ENCODE assay signal across 13 mouse cellular contexts in genomic region chr9:32721081-32721480, GRCm38 (mm10).
A peak's percentile ranks its signal among the peaks of the same experiment; 100 is the strongest.
DNase-seq lines count a peak whose midpoint lies in the region; ATAC-seq and TF ChIP-seq lines count a peak whose summit lies in the region.
"Had no signal": no experiment of that assay in that cellular context is flagged by ENCODE, and none has a peak within 500 bp of the region (broad histone marks: within the 10 kb centered on the region; RNA-seq: fewer than 3 reads in every experiment).

No protein-coding gene starts in this region.

- DNase-seq in heart, embryonic 10.5 days (ENCODE audit: low spot score): no peak
- no peak for DNase-seq in heart, postnatal 4 days
- no peak for DNase-seq in lung, embryonic 14.5 days
- DNase-seq in lung, postnatal 14 days: no peak
- peak; percentile 42 for DNase-seq in embryo, embryonic 11 days
- DNase-seq in limb, embryonic 11.5 days (ENCODE audit: low spot score): peak; percentile 54
- no peak for DNase-seq in layer of hippocampus, postnatal 10 days (ENCODE audit: low spot score in 2 of 2)
- DNase-seq in cerebellum, postnatal 36 days: no peak
- DNase-seq: adrenal gland, postnatal 14 days; cerebellum, adult 11-12 months; liver had no signal

- no peaks in the 10 kb centered on the region for H3K27me3 ChIP-seq in heart, embryonic 10.5 days (ENCODE audit: insufficient read depth, poor library complexity, severe bottlenecking)
- no peaks in the 10 kb centered on the region for H3K27me3 ChIP-seq in lung, embryonic 14.5 days (ENCODE audit: insufficient read depth, low read length)
- H3K27me3 ChIP-seq in limb, embryonic 11.5 days (ENCODE audit: control insufficient read depth, insufficient read depth, low read length): no peaks in the 10 kb centered on the region
- H3K27me3 ChIP-seq: stomach, embryonic 15.5 days had no signal

- no peak; the same call in 1 of the 2 replicates for ATAC-seq in lung, embryonic 14.5 days (ENCODE audit: insufficient read depth)
- ATAC-seq in limb, embryonic 11.5 days (ENCODE audit: insufficient number of reproducible peaks, low FRiP score, low TSS enrichment, low read depth): 0 out of 2 replicates have a peak, but pooled peaks have one; percentile 37

- no peak overlapping the region for H3K4me2 ChIP-seq in lung, embryonic 14.5 days
- H3K4me2 ChIP-seq in limb, embryonic 11.5 days (ENCODE audit: low read depth, severe bottlenecking): peak overlapping the region; percentile 13
- H3K4me2 ChIP-seq: neural tube, embryonic 12.5 days; stomach, embryonic 15.5 days had no signal

- H3K9me3 ChIP-seq in heart, embryonic 10.5 days: no peaks in the 10 kb centered on the region
- no peaks in the 10 kb centered on the region for H3K9me3 ChIP-seq in lung, embryonic 14.5 days (ENCODE audit: low read depth, low read length)
- no peaks in the 10 kb centered on the region for H3K9me3 ChIP-seq in limb, embryonic 11.5 days (ENCODE audit: control insufficient read depth, low read length)
- H3K9me3 ChIP-seq: neural tube, embryonic 12.5 days; stomach, embryonic 15.5 days had no signal

- WGBS in heart, embryonic 10.5 days: 55% methylated on average over 2 of the region's 2 CpGs
- 28% methylated on average over 2 of the region's 2 CpGs for WGBS in lung, embryonic 14.5 days
- 16% methylated on average over 2 of the region's 2 CpGs for WGBS in limb, embryonic 11.5 days

- H3K27ac ChIP-seq in heart, embryonic 10.5 days: peak overlapping the region; percentile 72
- H3K27ac ChIP-seq in lung, embryonic 14.5 days (ENCODE audit: low read depth): peak overlapping the region; percentile 26; the same call in 1 of the 2 replicates
- H3K27ac ChIP-seq in limb, embryonic 11.5 days (replicated peaks; ENCODE audit: low read depth, low read length): peak overlapping the region; percentile 75
- H3K27ac ChIP-seq: neural tube, embryonic 12.5 days; stomach, embryonic 15.5 days had no signal

- no peaks in the 10 kb centered on the region for H3K36me3 ChIP-seq in heart, embryonic 10.5 days
- no peaks in the 10 kb centered on the region for H3K36me3 ChIP-seq in lung, embryonic 14.5 days (ENCODE audit: insufficient read depth)
- no peaks in the 10 kb centered on the region for H3K36me3 ChIP-seq in limb, embryonic 11.5 days (ENCODE audit: control insufficient read depth, insufficient read depth, low read length)
- H3K36me3 ChIP-seq: neural tube, embryonic 12.5 days; stomach, embryonic 15.5 days had no signal

- no peak for TF ChIP-seq CTCF in lung, embryonic 14.5 days (IDR thresholded peaks at IDR 0.05; ENCODE audit: low read depth)

- no peak overlapping the region for H3K4me3 ChIP-seq in heart, embryonic 10.5 days
- no peak overlapping the region for H3K4me3 ChIP-seq in lung, embryonic 14.5 days (ENCODE audit: low read depth, low read length)
- H3K4me3 ChIP-seq in limb, embryonic 11.5 days (ENCODE audit: low read depth, low read length): no peak overlapping the region
- H3K4me3 ChIP-seq: neural tube, embryonic 12.5 days; stomach, embryonic 15.5 days had no signal

- peaks cover 42% of the 10 kb centered on the region for H3K4me1 ChIP-seq in heart, embryonic 10.5 days
- H3K4me1 ChIP-seq in lung, embryonic 14.5 days (ENCODE audit: insufficient read depth): peaks cover 41% of the 10 kb centered on the region
- peaks cover 44% of the 10 kb centered on the region for H3K4me1 ChIP-seq in limb, embryonic 11.5 days (ENCODE audit: control insufficient read depth, insufficient read depth, low read length)

- no peak overlapping the region for H3K9ac ChIP-seq in lung, embryonic 14.5 days
- H3K9ac ChIP-seq in limb, embryonic 11.5 days (ENCODE audit: low read length): 0 out of 2 replicates have a peak overlapping the region, but pooled peaks have one; percentile 22
- H3K9ac ChIP-seq: neural tube, embryonic 12.5 days; stomach, embryonic 15.5 days had no signal

Comparison
In these comparisons a context has a peak if more than half of its experiments do, and no peak if none do; other contexts are left out.
1. DNase-seq: peak in embryo, embryonic 11 days (single experiment) and limb, embryonic 11.5 days (single experiment); none in heart, embryonic 10.5 days (single experiment), heart, postnatal 4 days (single experiment), lung, embryonic 14.5 days (single experiment), lung, postnatal 14 days (single experiment), layer of hippocampus, postnatal 10 days (0 of 2) and cerebellum, postnatal 36 days (0 of 2).
2. Peak in every context shown above with its lines, with median percentiles within 50 percentile points of each other: H3K27ac ChIP-seq.